Mouse (Mus musculus): ENCODE data around the gene Uimc1.

Gene Uimc1

DNA sequence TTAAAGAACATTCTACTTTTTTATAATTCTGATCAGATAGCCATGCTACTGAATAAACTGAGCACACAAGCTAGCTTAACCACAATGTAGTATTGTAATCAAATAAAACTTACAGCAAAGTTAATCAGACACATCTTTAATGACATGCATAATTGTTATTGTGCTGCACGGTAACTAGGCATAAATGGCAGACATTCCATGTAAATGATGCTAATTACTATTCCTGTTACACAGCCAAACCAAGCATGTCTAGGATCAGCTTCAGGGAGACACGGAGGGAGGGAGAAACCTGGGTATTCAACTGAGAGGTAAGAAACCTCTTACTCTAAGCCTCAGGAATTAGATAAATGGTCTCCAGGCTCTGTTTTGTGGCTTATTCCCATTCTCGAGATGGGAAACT is 52.4 kb downstream of the Uimc1 start:
- CTCF ChIA-PET, result no interaction called here

DNA sequence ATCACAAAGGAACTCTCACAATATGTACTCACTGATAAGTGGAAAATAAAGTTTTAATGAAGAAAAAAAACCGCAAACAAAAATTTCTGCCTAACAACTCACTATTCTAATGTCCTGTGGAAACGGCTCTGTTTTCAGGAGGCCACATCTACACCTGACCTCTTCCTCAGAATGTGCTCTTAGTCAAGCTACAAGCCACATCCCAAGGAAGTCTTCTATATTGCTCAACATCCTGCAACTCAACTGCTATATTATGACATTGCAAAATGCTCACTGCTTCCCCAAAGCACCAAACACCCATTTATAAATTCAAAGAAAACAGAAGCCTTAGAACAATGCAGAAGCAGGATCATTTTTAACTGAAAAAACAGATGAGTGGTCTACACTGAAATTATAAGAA is 60.1 kb downstream of the Uimc1 start:
- CTCF ChIA-PET, result no interaction called here

DNA sequence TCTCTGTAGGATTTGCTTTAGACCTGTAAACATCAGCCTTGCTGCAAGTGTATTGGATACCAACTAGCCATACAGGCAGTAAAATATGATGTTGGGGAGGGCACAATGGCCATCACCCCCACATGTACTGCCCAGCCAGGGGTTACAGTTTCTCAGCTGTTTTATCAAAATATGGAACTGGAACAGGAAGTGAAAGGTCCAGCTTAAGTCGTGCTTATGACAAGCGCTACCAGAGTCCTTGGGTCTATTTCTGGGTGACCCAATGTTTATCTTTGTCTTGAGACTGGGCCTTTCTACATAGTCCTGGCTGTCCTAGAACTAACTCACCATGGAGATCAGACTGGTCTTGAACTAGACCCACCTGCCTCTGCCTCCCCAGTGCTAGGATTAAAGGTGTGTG is 75.9 kb downstream of the Uimc1 start:
- CTCF ChIA-PET, result interaction anchor here (0.8 kb wide), 1 partner anchor 39 kb away, joined by 3 read pairs; no protein-coding TSS in a partner anchor

DNA sequence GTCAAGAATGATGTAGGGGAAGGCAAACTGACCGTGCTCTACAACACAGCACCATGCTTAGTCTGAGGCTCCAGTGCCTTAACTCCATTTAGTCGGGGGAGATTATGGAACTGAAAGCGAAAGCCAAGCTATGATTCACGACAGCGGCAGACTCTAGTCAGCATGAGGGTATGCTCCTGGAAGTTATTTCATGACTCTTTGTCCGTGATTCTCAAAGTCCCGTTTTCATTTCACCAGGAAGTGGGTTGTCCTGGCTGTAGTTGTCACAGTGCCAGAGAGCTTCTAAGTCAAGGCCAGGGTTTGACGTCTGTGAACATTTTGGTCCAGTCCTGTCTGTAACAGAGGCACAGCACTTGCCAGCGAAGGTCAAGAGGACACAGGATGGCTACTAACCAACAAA is 77.4 kb downstream of the Uimc1 start:
- CTCF ChIA-PET, result interaction anchor here (0.6 kb wide), 1 partner anchor 649 kb away, joined by 6 read pairs; no protein-coding TSS in a partner anchor

DNA sequence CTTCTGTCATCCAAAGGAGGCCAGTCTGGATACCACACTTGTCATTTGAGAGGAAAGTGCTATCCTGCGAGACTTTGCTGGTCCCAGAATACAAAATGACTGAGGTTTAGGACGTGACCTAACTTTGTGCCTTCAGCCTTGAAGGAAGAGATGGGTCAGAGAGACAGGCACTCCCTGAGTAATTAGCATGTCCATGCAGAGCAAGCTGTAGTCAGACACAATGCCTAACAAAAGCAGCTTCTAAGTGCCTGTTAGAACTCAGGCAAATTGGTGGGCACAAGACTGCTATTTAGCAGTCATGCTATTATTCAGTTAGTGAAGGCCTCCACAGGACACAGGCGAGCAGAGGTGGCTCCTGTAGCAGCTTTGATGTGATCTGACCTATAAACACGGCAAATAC is 77.8 kb downstream of the Uimc1 start:
- CTCF ChIA-PET, result interaction anchor here (0.6 kb wide), 1 partner anchor 650 kb away, joined by 6 read pairs; no protein-coding TSS in a partner anchor

DNA sequence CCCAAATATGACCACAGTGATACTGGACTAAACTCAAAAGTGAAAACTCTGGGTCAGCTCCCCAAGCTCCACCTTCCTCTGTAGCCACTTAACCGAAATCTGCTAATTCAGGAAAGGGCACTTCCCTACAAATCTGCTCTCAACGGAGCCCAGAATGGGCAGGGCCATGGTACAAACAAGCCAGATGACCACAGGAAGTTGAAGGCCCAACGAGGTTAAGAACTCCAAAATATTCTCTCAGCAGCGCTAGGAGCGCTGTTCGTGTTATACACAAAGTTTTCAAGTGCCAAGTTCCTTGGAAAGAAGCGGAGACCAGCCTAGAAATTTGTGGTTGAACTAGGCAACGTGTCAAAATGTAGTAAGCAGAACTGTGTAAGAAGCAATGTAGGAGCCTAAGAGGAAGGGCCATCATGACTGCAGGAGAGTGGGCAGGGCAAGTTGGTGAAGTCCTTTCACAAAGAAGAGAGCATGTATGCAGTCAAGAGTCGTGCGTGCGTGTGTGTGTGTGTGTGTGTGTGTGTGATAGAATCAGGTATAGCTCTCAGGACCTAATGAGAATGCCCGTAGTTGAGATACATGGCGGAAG is 78.8 kb downstream of the Uimc1 start, which contains the start of gene Hk3:
Hk3 (minus strand) TSS at position 192 of the 586 bp plus-strand sequence.
- CTCF ChIA-PET, result interaction anchor here (0.7 kb wide), 1 partner anchor 246 kb away, joined by 4 read pairs; no protein-coding TSS in a partner anchor

DNA sequence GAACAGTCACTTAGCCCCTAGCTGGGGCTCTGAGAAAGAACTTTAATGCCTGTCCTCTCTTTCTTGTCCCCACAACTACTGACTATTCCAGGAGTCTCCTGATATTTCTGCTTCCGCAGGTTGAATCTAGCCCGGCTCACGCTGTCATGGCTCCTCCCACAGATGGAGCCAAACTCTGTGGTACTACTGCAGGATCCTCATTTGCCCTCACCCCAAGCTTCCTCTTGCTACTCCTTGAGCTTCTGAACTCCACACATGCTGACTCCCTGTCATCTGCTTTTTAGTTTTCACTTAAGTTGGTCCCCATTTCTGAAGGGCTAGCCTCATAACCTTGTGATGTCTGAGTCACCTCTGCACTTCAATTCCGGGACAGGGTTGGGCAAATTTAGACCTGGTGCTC is 80.0 kb downstream of the Uimc1 start:
- CTCF ChIA-PET, result no interaction called here

DNA sequence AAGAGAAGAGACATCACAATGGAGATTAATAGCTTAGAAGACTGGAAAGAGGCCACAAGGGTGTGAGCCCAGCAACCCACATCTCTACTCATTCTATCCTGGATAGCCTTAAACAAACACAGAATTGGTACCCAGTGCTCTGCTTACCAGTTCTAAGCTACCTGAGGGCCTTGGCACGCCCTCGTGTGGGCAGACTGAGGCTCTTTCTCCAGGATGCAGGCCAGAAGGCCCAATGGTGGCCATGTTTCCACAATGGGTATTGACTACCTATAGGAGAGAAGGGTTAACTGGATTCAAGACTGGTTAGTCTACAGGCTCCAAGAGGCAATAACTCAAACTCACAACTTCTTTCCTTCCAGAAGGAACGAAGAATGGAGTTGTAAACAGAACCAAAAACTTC is 80.9 kb downstream of the Uimc1 start:
- CTCF ChIA-PET, result no interaction called here

DNA sequence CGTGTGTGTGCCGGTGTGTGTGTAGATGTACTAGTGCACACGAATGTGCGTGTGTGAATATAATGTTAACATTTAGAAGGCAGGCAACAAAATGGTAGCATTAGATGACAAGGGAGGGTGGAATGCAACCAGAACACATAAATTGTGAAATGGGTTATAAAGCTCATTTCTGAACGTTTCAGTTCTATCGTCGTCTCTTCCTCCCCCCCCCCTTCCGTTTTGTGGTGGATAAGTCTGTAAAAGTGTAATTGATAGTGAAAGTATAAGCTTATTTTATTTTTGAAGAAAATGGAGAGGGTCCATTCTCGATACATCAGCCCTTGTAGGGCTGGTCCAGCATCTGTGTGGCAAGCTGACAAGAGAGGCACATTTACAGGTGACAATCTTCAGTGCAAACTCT is 81.4 kb downstream of the Uimc1 start:
- CTCF ChIA-PET, result interaction anchor here (0.6 kb wide), 1 partner anchor 164 kb away, joined by 3 read pairs; no protein-coding TSS in a partner anchor

DNA sequence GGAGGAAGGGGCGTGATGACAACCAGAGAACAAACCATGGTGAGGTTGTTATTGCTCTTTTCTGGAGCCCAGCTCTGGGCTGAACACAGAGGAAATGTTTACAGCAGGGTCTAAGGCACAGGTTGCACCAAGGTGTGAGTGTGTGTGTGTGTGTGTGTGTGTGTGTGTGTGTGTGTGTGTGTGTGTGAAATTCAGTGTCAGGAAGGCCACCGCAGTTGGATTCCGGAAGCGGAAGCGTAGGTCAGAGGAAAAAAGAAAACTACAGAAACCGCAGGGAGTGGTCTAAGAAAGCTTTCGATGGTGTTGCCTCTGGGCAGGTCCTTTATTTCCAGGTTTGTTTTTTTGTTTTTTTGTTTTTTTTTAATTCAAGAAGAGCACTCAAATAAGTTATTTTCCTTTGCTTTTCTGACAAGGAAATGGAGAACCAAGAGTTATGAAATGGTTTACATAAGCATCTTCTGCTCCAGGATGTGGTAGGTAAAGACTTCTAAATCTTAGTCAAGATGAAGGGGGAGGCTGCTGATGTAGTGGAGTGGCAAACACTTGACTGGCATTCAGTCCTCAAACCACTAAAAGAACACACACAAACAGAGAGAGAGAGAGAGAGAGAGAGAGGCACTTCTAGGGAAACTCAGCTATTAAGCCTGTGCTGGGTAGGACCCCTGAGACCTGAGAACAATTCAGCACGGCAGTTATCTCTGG is 82.1 kb downstream of the Uimc1 start:
- CTCF ChIA-PET, result interaction anchor here (0.6 kb wide), 1 partner anchor 164 kb away, joined by 3 read pairs; no protein-coding TSS in a partner anchor

DNA sequence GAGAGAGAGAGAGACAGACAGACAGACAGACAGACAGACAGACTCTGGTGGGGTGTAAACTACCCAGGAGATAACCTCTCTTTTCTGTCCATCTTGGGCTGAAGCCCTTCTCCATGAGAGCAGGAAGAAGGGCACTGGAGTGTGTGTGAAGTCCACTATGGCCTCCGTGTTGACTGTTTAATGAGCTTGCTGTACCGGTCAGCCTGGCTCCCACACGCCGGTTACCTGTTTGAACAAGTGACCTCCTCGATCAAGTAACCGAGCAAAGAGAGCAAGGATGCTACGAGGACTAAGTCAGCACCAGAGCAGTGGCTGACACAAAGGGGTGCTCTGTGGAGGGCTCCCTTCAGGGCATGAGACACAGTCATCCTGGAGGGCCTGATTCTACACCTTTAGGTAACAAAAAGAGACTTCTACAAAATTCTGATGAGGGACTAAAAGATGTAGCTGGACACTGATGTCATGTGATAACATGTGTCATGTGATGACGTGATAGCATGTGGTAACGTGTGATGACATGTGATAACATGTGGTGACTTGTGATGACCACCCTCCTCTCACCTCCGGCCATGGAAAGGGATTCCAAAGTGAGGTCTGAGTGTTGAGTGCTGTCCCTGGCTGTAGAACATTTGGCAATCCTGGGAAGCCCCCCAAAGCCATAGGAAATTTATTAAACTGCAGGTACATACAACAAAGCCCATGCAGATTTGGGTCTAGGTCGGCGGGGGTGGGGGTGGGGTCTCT is 82.8 kb downstream of the Uimc1 start:
- CTCF ChIA-PET, result interaction anchor here (0.7 kb wide), 1 partner anchor 952 kb away, joined by 5 read pairs; no protein-coding TSS in a partner anchor

DNA sequence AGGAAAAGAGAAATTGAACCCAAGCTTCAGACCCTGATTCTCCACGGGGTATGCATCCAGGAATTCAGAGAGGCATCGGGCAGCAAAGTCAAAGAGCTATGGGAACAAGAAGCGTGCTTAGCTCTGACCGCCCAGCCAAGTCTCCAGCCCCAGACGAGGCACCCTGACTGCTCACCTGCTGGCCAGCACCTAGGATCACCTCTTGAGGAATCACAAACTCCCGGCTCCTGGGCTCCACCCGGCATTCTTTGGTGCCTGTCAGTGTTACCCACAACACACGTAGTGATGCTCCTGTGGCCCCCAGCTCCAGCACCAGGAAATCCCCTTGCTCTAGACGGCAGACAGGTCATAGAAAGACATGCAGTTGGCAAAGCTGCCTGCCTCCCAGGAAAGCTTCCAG is 85.6 kb downstream of the Uimc1 start:
- CTCF ChIA-PET, result no interaction called here

DNA sequence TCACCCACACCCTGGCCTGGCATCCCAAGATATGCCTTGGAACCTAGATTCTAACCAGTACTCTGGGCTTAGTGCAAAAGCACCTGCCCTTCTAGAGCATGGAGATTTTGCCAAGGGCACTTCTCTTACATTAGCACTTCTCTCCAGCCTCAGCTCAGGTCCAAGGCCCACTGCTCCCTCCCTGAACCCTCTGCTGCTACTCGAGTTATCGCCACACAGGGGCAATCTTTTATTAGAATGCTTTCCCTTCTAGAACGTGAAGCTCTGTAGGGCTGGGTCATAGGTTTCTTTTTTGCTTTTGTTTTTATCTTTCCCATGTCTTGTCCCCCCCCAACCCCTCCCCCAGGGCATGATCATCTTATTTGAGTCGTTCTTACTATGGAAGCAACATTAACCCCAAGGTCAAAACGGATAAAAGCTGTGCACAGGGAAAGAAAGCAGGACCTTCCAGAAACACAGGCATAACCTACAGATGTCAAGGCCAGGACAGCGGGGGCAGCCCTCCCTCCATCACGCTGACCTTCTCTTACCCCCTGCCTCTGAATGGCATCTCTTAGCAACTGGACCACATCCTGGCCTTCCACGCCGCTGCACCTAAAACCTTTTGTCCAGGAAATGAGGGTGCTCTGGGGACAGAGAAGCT is 86.3 kb downstream of the Uimc1 start:
- CTCF ChIA-PET, result no interaction called here

DNA sequence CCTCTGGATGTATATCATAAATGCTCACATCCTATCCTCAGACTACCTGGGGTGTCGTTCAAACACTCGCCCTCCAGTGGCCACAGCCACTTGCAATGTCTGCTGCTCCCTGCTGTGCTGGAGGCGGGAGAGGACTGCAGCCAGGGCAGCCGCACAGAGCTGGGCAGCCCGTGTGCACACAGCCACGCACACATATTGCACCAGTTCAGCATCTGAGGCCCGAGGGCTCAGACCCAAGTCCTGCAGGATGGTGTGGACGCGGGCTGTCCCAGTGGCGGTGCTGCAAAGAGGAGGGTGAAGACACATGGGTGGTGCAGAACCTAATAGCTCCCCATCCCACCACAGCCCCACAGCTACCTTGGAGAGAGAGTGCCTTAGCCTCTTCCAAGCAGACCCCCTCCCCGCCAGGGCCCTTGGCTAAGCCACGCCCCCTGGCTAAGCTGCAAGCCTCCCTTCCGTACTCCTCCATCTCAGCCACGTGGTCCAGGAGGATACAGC is 88.1 kb downstream of the Uimc1 start:
- CTCF ChIA-PET, result no interaction called here

DNA sequence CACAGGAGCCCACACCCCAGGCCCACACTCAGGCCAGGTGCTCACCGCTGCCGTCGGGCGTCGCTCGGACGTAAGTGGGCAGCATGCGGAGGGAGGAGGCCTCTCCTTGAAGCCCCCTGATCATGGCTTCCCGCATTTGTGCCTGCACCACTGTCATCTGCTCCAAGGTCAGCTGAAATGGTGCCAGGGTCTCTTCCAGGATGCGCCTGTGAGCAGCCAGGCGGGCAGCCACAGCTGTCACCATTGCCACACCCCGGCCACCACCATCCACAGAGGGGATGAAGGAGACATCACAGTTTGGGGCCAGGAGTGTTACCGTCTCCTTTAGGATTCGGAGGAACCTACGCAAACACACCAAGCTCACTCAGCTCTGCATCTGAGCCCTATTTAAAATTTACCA is 89.0 kb downstream of the Uimc1 start:
- CTCF ChIA-PET, result no interaction called here

DNA sequence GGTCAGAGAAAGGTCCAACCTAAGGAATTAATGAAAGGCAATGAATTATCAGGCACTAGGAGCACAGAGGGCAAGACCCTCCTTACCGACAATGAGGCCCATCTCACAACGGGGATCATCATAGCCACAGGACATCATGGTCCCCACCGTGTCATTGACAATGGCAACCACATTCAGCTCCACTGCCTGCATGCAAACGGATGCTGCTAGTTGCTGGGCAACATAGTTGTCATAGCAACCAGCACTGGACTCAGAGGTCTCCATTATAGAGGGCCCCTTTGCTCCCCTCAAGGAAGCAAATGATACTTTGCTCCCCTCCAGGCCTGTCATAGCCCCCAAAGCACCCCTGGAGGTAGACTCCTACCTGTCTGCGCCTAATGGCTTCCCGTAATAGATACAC is 91.5 kb downstream of the Uimc1 start:
- CTCF ChIA-PET, result no interaction called here

DNA sequence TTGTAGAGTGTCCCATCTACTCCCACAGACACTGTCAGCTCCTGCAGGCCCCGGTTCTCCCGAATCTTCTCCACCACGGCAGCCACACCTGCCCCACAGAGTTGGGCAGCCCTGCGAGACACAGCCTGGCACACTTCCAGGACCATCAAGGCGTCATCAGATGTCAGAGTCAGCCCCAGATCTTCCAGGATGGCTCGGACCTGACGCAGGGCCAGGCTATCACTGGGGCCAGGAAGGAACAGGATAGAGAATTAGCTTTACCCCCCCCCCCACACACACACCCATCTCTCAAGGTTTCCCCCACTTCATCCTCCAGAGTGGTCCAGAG is 93.7 kb downstream of the Uimc1 start:
- CTCF ChIA-PET, result no interaction called here

DNA sequence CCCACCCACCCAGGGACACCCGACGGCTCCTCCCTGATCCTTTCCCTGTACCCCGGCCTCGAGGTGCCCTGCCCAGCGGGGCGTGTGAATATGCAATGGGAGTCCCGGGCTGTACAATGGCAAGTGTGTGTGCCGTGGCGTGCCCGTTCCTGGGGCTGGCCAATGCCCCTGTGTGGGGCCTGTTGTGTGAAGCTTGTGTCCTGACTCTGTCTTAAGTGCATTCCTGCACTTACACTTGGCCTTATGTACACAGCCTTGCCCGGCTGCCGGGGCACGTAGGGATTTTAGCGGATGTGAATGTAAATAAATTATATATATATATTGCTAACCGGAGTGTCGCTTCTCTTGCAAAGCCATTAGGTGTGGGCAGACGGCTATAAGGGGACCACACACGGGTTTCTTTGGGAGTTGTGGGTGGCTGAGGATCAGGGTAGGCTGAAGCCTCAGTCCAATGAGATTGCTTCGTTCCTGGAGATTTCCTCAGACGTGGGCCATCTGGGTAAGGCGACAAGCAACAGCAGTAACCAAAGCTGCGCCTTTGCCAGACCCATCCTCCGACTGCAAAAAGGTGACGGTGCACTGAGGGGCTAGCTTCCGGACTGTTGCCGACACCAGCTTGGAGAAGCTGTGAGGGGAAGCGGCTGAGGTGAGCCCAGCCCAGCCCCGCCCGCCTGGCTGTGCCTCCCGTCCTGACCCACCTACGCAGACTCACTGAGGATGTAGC is 94.2 kb downstream of the Uimc1 start:
- CTCF ChIA-PET, result no interaction called here

DNA sequence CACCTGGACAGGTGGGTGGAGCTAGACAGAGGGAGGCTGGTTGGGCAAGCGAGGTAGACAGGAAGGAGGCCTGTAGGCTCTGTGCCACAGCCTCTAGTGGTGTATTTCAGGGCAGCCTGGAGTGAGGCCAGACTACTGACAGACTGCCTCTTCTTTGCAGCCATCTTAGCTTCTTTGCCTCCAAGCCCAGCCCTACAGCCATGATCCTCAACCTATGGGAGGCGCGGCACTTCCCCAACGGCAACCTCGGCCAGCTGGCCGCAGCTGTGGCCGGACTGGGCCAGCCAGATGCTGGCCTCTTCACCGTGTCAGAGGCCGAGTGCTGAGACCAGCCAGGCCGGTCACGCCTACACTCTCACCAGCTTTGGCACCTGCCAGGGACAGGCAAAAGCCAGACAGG is 95.5 kb downstream of the Uimc1 start:
- CTCF ChIA-PET, result no interaction called here

DNA sequence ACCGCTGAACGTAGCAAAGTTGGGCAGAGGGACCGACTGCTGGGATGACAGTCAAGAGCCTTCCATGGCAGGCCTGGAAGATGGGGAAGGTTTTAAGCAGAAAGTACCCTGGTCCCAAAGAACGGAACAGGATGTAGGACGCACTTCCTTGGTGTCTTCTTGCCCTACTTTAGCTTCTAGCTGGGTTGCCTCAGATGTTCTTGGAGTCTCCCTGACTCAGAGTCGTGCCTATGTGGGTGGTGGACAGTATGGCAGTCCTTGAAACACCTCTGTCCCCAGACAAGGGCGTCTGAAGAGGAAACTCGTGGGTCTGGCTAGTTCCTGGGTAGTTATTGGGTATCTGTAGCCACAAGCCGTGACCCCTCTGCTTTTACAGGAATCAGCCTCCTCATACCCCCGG is 98.0 kb downstream of the Uimc1 start:
- CTCF ChIA-PET, result no interaction called here

DNA sequence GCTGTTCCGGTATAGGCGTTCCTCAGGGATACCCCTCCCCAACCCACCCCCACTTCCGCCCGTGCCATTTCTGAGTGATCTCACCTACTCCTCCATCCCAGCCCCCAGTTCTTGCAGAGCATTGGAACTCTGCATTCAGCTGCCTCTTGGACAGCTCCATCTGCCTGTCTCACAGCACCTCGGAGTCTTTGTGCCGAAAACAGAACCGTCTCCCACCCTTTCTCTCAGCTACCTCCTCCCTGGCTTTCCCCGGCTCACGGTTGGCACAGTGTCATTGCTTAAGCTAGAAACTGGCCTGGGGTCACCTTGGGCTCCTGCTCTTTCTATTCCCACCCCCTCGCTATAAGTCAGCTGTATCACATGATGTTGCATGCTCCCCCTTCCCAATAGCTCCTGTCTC is 99.7 kb downstream of the Uimc1 start:
- CTCF ChIA-PET, result no interaction called here

DNA sequence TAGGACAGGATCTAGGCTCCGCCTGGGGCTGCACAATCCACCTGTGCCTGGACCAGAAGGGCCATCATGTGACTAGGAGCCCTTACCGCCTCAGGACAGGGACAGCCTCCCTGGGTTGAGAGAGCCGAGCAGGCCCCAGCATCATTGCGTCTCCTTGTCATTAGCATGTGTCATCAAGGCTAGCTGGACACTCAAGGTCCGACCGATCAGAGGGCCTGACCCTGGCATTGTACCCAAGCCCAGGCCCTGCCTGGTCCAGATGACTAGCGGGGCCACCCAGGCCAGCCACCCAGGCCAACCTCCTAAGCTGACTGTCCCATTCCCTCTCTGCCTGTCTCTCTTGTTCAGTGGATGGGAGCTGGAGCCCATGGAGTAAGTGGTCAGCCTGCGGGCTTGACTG is 102.5 kb downstream of the Uimc1 start:
- CTCF ChIA-PET, result no interaction called here
